Mouse (Mus musculus) erythroblast, embryonic 14.5 days (primary cell): ENCODE results near the gene Sae1.
A peak's percentile ranks its signal among the peaks of the same experiment; 100 is the strongest.

Experiments used
- GATA1 ChIP-seq: IDR thresholded peaks from 2 replicates; pipeline ENCODE4 v1.6.1; 2012; ENCODE audit warnings: low read length, inconsistent platforms, mixed read lengths
- TAL1 ChIP-seq: IDR thresholded peaks from 3 replicates; pipeline ENCODE4 v1.6.1; 2012; ENCODE audit warnings: low read length, inconsistent platforms, mixed read lengths

DNA sequence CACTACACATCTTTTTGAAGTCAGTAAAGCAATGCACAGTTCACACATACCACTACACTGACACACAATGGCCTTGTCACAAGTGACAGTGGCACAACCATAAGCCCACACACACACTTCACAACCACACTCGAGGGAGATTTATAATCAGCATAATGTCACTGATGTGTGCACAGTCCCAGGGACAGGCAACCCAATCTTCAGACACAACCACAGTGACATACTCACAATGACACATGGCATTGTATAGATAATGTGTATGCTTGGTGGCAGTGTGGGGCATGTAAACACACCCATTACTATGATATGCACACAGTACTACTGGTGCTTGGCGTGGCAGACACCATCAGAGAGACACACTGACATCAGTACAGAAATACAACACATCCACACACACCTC, 91.5 kb downstream of the Sae1 start:
- TF ChIP-seq TAL1 (peak; percentile 63), GATA1 (no peak; the same call in 1 of the 2 replicates)
